ENCODE assay signal across 26 mouse cellular contexts in the genomic region with DNA sequence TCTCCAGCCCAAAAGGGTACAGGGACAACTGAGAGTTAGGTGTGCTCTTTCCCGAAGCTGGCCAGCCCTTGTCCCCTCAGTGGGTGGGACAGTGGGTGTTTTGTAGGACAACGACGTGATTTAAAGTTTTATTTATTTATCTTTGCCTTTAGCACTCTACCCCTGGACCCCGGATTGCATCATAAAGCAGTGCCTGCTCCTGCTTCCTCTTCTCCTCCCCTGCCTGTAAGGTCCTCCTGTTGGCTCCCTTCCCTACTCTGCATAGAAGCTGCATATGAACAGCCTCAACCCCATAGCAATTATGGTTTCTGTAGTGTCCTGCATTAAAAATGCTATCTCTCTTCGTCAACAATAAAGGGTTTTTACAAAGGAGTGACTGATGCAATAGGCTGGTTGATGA. TPM values are rescaled to one million over a fixed set of nuclear protein-coding genes. Genes with fewer than 3 reads are reported as not detected.
A peak's percentile ranks its signal among the peaks of the same experiment; 100 is the strongest.
DNase-seq lines count a peak whose midpoint lies in the region; ATAC-seq and TF ChIP-seq lines count a peak whose summit lies in the region.
"Had no signal": no experiment of that assay in that cellular context is flagged by ENCODE, and none has a peak within 500 bp of the region (broad histone marks: within the 10 kb centered on the region; RNA-seq: fewer than 3 reads in every experiment).

No protein-coding gene starts in this region.

- H3K27ac ChIP-seq in forebrain, embryonic 14.5 days (ENCODE audit: low read depth, low read length) = no peak overlapping the region
- H3K27ac ChIP-seq in forebrain, embryonic 15.5 days (replicated peaks) = no peak overlapping the region
- no peak overlapping the region for H3K27ac ChIP-seq in neural tube, embryonic 12.5 days
- H3K27ac ChIP-seq in liver, embryonic 14.5 days = peak overlapping the region; percentile 59
- H3K27ac ChIP-seq: heart, embryonic 15.5 days; hindbrain, embryonic 10.5 days; left cerebral cortex, adult 2 months; limb, embryonic 10.5 days; midbrain, embryonic 12.5 days had no signal

- intact Hi-C loops in left cerebral cortex, postnatal 25 days (cut with DNase I) = loop anchor here (5.0 kb wide), 1 partner anchor 89 kb away; the partner anchor contains the start of gene Stat6

- WGBS in forebrain, embryonic 14.5 days = 32% methylated on average over 5 of the region's 5 CpGs
- 30% methylated on average over 5 of the region's 5 CpGs for WGBS in forebrain, embryonic 15.5 days
- 20% methylated on average over 5 of the region's 5 CpGs for WGBS in neural tube, embryonic 12.5 days
- WGBS in liver, embryonic 14.5 days (ENCODE audit: insufficient replicate concordance) = 22% methylated on average over 5 of the region's 5 CpGs

- H3K9me3 ChIP-seq in forebrain, embryonic 14.5 days (replicated peaks; ENCODE audit: control insufficient read depth, low read length) = no peaks in the 10 kb centered on the region
- no peaks in the 10 kb centered on the region for H3K9me3 ChIP-seq in forebrain, embryonic 15.5 days
- no peaks in the 10 kb centered on the region for H3K9me3 ChIP-seq in neural tube, embryonic 12.5 days
- H3K9me3 ChIP-seq in liver, embryonic 14.5 days (ENCODE audit: control insufficient read depth, low read length) = no peaks in the 10 kb centered on the region
- H3K9me3 ChIP-seq: heart, embryonic 15.5 days; hindbrain, embryonic 10.5 days; limb, embryonic 10.5 days; midbrain, embryonic 12.5 days had no signal

- no peaks in the 10 kb centered on the region for H3K36me3 ChIP-seq in forebrain, embryonic 14.5 days (ENCODE audit: control insufficient read depth, insufficient read depth, low read length)
- H3K36me3 ChIP-seq in forebrain, embryonic 15.5 days = no peaks in the 10 kb centered on the region
- no peaks in the 10 kb centered on the region for H3K36me3 ChIP-seq in neural tube, embryonic 12.5 days
- H3K36me3 ChIP-seq in liver, embryonic 14.5 days (replicated peaks; ENCODE audit: control insufficient read depth, insufficient read depth, low read depth) = no peaks in the 10 kb centered on the region
- no peaks in the 10 kb centered on the region for H3K36me3 ChIP-seq in myocyte (ENCODE audit: control insufficient read depth, insufficient read depth)
- H3K36me3 ChIP-seq: heart, embryonic 15.5 days; hindbrain, embryonic 10.5 days; limb, embryonic 10.5 days; midbrain, embryonic 12.5 days had no signal

- TF ChIP-seq POLR2A in myocyte (IDR thresholded peaks at IDR 0.05; ENCODE audit: insufficient read length, low read depth) = no peak

- no peak for DNase-seq in forebrain, embryonic 14.5 days (ENCODE audit: low spot score)
- DNase-seq in neural tube, embryonic 10.5 days (ENCODE audit: extremely low spot score, low spot score) = no peak
- no peak for DNase-seq in liver, embryonic 14.5 days (ENCODE audit: low read depth in 3 of 3, low spot score in 3 of 3)
- DNase-seq in left cerebral cortex, postnatal 25 days (ENCODE audit: low spot score in 2 of 2) = no peak
- DNase-seq in adrenal gland, postnatal 25 days = no peak
- DNase-seq: cerebellum, adult 9-10 months; gastrocnemius, postnatal 14 days; kidney, adult 2 months; kidney, postnatal 4 days; layer of hippocampus, adult 9-11 months; lung, adult 18-20 months; lung, postnatal 4 days; right cerebral cortex, postnatal 4 days; thymus, postnatal 14 days had no signal

- no peak overlapping the region for H3K4me2 ChIP-seq in forebrain, embryonic 14.5 days (ENCODE audit: low read length)
- no peak overlapping the region for H3K4me2 ChIP-seq in forebrain, embryonic 15.5 days (replicated peaks)
- H3K4me2 ChIP-seq in neural tube, embryonic 12.5 days (replicated peaks) = 0 out of 2 replicates have a peak overlapping the region, but pooled peaks have one; percentile 5
- no peak overlapping the region; the same call in 1 of the 2 replicates for H3K4me2 ChIP-seq in liver, embryonic 14.5 days (ENCODE audit: low read depth)
- peak overlapping the region; percentile 58 for H3K4me2 ChIP-seq in myocyte (ENCODE audit: low read depth)
- H3K4me2 ChIP-seq: heart, embryonic 15.5 days; midbrain, embryonic 12.5 days had no signal

- peaks cover 7% of the 10 kb centered on the region; the same call in 1 of the 2 replicates for H3K4me1 ChIP-seq in forebrain, embryonic 14.5 days (ENCODE audit: control insufficient read depth, insufficient read depth, low read length)
- H3K4me1 ChIP-seq in forebrain, embryonic 15.5 days = peaks cover 15% of the 10 kb centered on the region
- H3K4me1 ChIP-seq in neural tube, embryonic 12.5 days = peaks cover 9% of the 10 kb centered on the region; the same call in 1 of the 2 replicates
- H3K4me1 ChIP-seq in liver, embryonic 14.5 days (replicated peaks; ENCODE audit: control insufficient read depth in 2 of 2, insufficient read depth in 2 of 2, low read length in 1 of 2) = peaks cover 55 to 62% of the 10 kb centered on the region in 2 experiments
- H3K4me1 ChIP-seq: heart, embryonic 15.5 days had no signal

- H3K4me3 ChIP-seq in forebrain, embryonic 14.5 days (ENCODE audit: low read depth, low read length) = no peak overlapping the region
- H3K4me3 ChIP-seq in forebrain, embryonic 15.5 days = no peak overlapping the region
- H3K4me3 ChIP-seq in neural tube, embryonic 12.5 days = no peak overlapping the region
- H3K4me3 ChIP-seq in liver, embryonic 14.5 days (ENCODE audit: insufficient read depth in 1 of 2, low read depth in 2 of 2, low read length in 2 of 2) = no peak overlapping the region
- no peak overlapping the region for H3K4me3 ChIP-seq in myocyte
- H3K4me3 ChIP-seq: heart, embryonic 15.5 days; hindbrain, embryonic 10.5 days; left cerebral cortex, adult 2 months; limb, embryonic 10.5 days; midbrain, embryonic 12.5 days had no signal

- no peaks in the 10 kb centered on the region for H3K79me2 ChIP-seq in myocyte (ENCODE audit: control insufficient read depth, insufficient read depth)

- no peaks in the 10 kb centered on the region; the same call in 1 of the 2 replicates for H3K27me3 ChIP-seq in forebrain, embryonic 14.5 days (replicated peaks; ENCODE audit: control insufficient read depth, insufficient read depth, low read length)
- peaks cover 11% of the 10 kb centered on the region; the same call in 1 of the 2 replicates for H3K27me3 ChIP-seq in forebrain, embryonic 15.5 days
- H3K27me3 ChIP-seq in neural tube, embryonic 12.5 days (replicated peaks) = no peaks in the 10 kb centered on the region
- no peaks in the 10 kb centered on the region; the same call in 1 of the 2 replicates for H3K27me3 ChIP-seq in liver, embryonic 14.5 days (ENCODE audit: control insufficient read depth, insufficient read depth, low read length)
- peaks cover 41% of the 10 kb centered on the region for H3K27me3 ChIP-seq in myocyte (ENCODE audit: control insufficient read depth, insufficient read depth, insufficient read length)

- H3ac ChIP-seq in myocyte (ENCODE audit: control insufficient read depth, insufficient read length) = no peak overlapping the region

- no peak for ATAC-seq in forebrain, embryonic 14.5 days
- ATAC-seq in forebrain, embryonic 15.5 days (replicated peaks) = no peak
- no peak for ATAC-seq in neural tube, embryonic 12.5 days (ENCODE audit: low FRiP score, low read depth)
- no peak for ATAC-seq in liver, embryonic 14.5 days (ENCODE audit: insufficient read depth)
- ATAC-seq: CD4-positive, CD25-positive, alpha-beta regulatory T cell, adult 4 months had no signal

- no peak for TF ChIP-seq EP300 in liver, embryonic 14.5 days (IDR thresholded peaks at IDR 0.05; ENCODE audit: low read depth)

- no peak for TF ChIP-seq CTCF in liver, embryonic 14.5 days (IDR thresholded peaks at IDR 0.05; ENCODE audit: low read depth)

- peak overlapping the region; percentile 2; the same call in 1 of the 2 replicates for H3K9ac ChIP-seq in forebrain, embryonic 14.5 days (ENCODE audit: low read length)
- no peak overlapping the region for H3K9ac ChIP-seq in forebrain, embryonic 15.5 days (replicated peaks)
- H3K9ac ChIP-seq in neural tube, embryonic 12.5 days = no peak overlapping the region
- H3K9ac ChIP-seq in liver, embryonic 14.5 days (replicated peaks) = peak overlapping the region; percentile 9
- H3K9ac ChIP-seq: heart, embryonic 15.5 days; midbrain, embryonic 12.5 days had no signal

RNA-seq across cellular contexts. Expression of gene Tac2, which starts 7.1 kb away (rescaled TPM):
- polyA plus RNA-seq in forebrain, embryonic 14.5 days (2014; fragmentation: Nextera tagmentation; extraction: Ambion mirVana) = 2.6 and 5.6 TPM in 2 replicates
- polyA plus RNA-seq in forebrain, embryonic 15.5 days (2015; fragmentation: Nextera tagmentation; extraction: Ambion mirVana) = 4.5 and 6.6 TPM in 2 replicates
- polyA plus RNA-seq in neural tube, embryonic 12.5 days (2016; fragmentation: Nextera tagmentation; extraction: Ambion mirVana) = 0.91 TPM in 1 of 2 replicates, not detected in the other
- polyA plus RNA-seq in liver, embryonic 14.5 days (2012; rRNA removed) = 20.7 and 27.9 TPM in 2 replicates
- 26.8 and 31.3 TPM in 2 replicates for polyA plus RNA-seq in liver, embryonic 14.5 days (2014; fragmentation: Nextera tagmentation; extraction: Ambion mirVana)
- polyA plus RNA-seq in myocyte (2012; fragmentation: generic; extraction: Trizol) = 0.18 TPM
- total RNA-seq in left cerebral cortex, postnatal 25 days (2021) = 10 to 100 TPM; 18.3 to 18.5 TPM
- total RNA-seq in adrenal gland, postnatal 25 days (2021) = not detected in 2 replicates
- total RNA-seq: adrenal gland, adult 18-20 months; gastrocnemius, postnatal 14 days; heart, adult 8-10 months had no signal
- polyA plus RNA-seq: CD4-positive, CD25-positive, alpha-beta regulatory T cell, adult 4 months; embryonic facial prominence, embryonic 14.5 days; hindbrain, embryonic 10.5 days; kidney, adult 2 months; midbrain, embryonic 12.5 days had no signal

RNA-seq across cellular contexts. Expression of gene Zbtb39, which starts 7.9 kb away (rescaled TPM):
- 4.5 and 5.0 TPM in 2 replicates for polyA plus RNA-seq in forebrain, embryonic 14.5 days (2014; fragmentation: Nextera tagmentation; extraction: Ambion mirVana)
- polyA plus RNA-seq in forebrain, embryonic 15.5 days (2015; fragmentation: Nextera tagmentation; extraction: Ambion mirVana) = 4.0 and 4.1 TPM in 2 replicates
- polyA plus RNA-seq in neural tube, embryonic 12.5 days (2016; fragmentation: Nextera tagmentation; extraction: Ambion mirVana) = 4.9 and 5.5 TPM in 2 replicates
- polyA plus RNA-seq in liver, embryonic 14.5 days (2012; rRNA removed) = 1.9 and 2.1 TPM in 2 replicates
- polyA plus RNA-seq in liver, embryonic 14.5 days (2014; fragmentation: Nextera tagmentation; extraction: Ambion mirVana) = 0.72 and 0.83 TPM in 2 replicates
- polyA plus RNA-seq in myocyte (2012; fragmentation: generic; extraction: Trizol) = 3.2 TPM
- total RNA-seq in left cerebral cortex, postnatal 25 days (2021) = 1 to 10 TPM; 8.5 to 8.7 TPM
- total RNA-seq in adrenal gland, postnatal 25 days (2021) = 12.3 and 13.5 TPM in 2 replicates

RNA-seq across cellular contexts. Expression of gene Gpr182, which starts 20.1 kb away (rescaled TPM):
- polyA plus RNA-seq in forebrain, embryonic 14.5 days (2014; fragmentation: Nextera tagmentation; extraction: Ambion mirVana) = 0.30 and 0.78 TPM in 2 replicates
- 0.60 and 0.74 TPM in 2 replicates for polyA plus RNA-seq in forebrain, embryonic 15.5 days (2015; fragmentation: Nextera tagmentation; extraction: Ambion mirVana)
- 0.28 and 0.41 TPM in 2 replicates for polyA plus RNA-seq in neural tube, embryonic 12.5 days (2016; fragmentation: Nextera tagmentation; extraction: Ambion mirVana)
- 9.1 and 11.5 TPM in 2 replicates for polyA plus RNA-seq in liver, embryonic 14.5 days (2012; rRNA removed)
- 3.7 and 4.3 TPM in 2 replicates for polyA plus RNA-seq in liver, embryonic 14.5 days (2014; fragmentation: Nextera tagmentation; extraction: Ambion mirVana)
- polyA plus RNA-seq in myocyte (2012; fragmentation: generic; extraction: Trizol) = 0.11 TPM
- 1 to 10 TPM; 1.5 to 1.9 TPM for total RNA-seq in left cerebral cortex, postnatal 25 days (2021)
- total RNA-seq in adrenal gland, postnatal 25 days (2021) = 10.9 and 11.4 TPM in 2 replicates

RNA-seq across cellular contexts. Expression of gene Myo1a, which starts 26.4 kb away (rescaled TPM):
- polyA plus RNA-seq in forebrain, embryonic 14.5 days (2014; fragmentation: Nextera tagmentation; extraction: Ambion mirVana) = 0.67 and 1.3 TPM in 2 replicates
- 0.87 and 1.1 TPM in 2 replicates for polyA plus RNA-seq in forebrain, embryonic 15.5 days (2015; fragmentation: Nextera tagmentation; extraction: Ambion mirVana)
- 0.29 and 0.58 TPM in 2 replicates for polyA plus RNA-seq in neural tube, embryonic 12.5 days (2016; fragmentation: Nextera tagmentation; extraction: Ambion mirVana)
- polyA plus RNA-seq in liver, embryonic 14.5 days (2012; rRNA removed) = 0.25 and 0.30 TPM in 2 replicates
- polyA plus RNA-seq in liver, embryonic 14.5 days (2014; fragmentation: Nextera tagmentation; extraction: Ambion mirVana) = 0.06 and 0.19 TPM in 2 replicates
- 0.35 TPM for polyA plus RNA-seq in myocyte (2012; fragmentation: generic; extraction: Trizol)
- 1 to 10 TPM in 1 of 2 experiments, under 1 TPM in 1; 0.39 to 1.1 TPM for total RNA-seq in left cerebral cortex, postnatal 25 days (2021)
- total RNA-seq in adrenal gland, postnatal 25 days (2021) = 0.33 and 1.1 TPM in 2 replicates
- polyA plus RNA-seq: CD4-positive, CD25-positive, alpha-beta regulatory T cell, adult 4 months had no signal

RNA-seq across cellular contexts. Expression of gene Rdh1, which starts 28.1 kb away (rescaled TPM):
- polyA plus RNA-seq in forebrain, embryonic 14.5 days (2014; fragmentation: Nextera tagmentation; extraction: Ambion mirVana) = 0.05 TPM in 1 of 2 replicates, not detected in the other
- polyA plus RNA-seq in forebrain, embryonic 15.5 days (2015; fragmentation: Nextera tagmentation; extraction: Ambion mirVana) = not detected in 2 replicates
- polyA plus RNA-seq in neural tube, embryonic 12.5 days (2016; fragmentation: Nextera tagmentation; extraction: Ambion mirVana) = 0.05 and 0.09 TPM in 2 replicates
- 0.15 and 0.18 TPM in 2 replicates for polyA plus RNA-seq in liver, embryonic 14.5 days (2012; rRNA removed)
- 0.09 and 0.17 TPM in 2 replicates for polyA plus RNA-seq in liver, embryonic 14.5 days (2014; fragmentation: Nextera tagmentation; extraction: Ambion mirVana)
- 0.01 TPM for polyA plus RNA-seq in myocyte (2012; fragmentation: generic; extraction: Trizol)
- total RNA-seq in left cerebral cortex, postnatal 25 days (2021) = under 1 TPM; 0.09 to 0.14 TPM
- total RNA-seq in adrenal gland, postnatal 25 days (2021) = 0.57 and 1.3 TPM in 2 replicates
- polyA plus RNA-seq: hindbrain, embryonic 10.5 days; limb, embryonic 10.5 days had no signal

Comparison
In these comparisons a context has a peak if more than half of its experiments do, and no peak if none do; other contexts are left out.
1. H3K9ac ChIP-seq: peak in forebrain, embryonic 14.5 days (single experiment) and liver, embryonic 14.5 days (single experiment); none in forebrain, embryonic 15.5 days (single experiment) and neural tube, embryonic 12.5 days (single experiment).
2. H3K4me2 ChIP-seq: peak in neural tube, embryonic 12.5 days (single experiment) and myocyte (single experiment); none in forebrain, embryonic 14.5 days (single experiment), forebrain, embryonic 15.5 days (single experiment) and liver, embryonic 14.5 days (single experiment).